Mouse (Mus musculus): ENCODE results near the gene Osm. TPM values are rescaled to one million over a fixed set of nuclear protein-coding genes. Genes with fewer than 3 reads are reported as not detected.

Gene Osm
- total RNA-seq, 1 experiment from 2014 or later, result 95.2 TPM

GRCm38 (mm10) chr11:4261969-4262368 lies 25.7 kb downstream of the Osm start:
- ATAC-seq (ENCODE audit: extremely low read depth, insufficient number of reproducible peaks, low FRiP score, poor library complexity, severe bottlenecking), result no peak

GRCm38 (mm10) chr11:4262847-4263246 lies 26.6 kb downstream of the Osm start:
- no peak for ATAC-seq (ENCODE audit: extremely low read depth, insufficient number of reproducible peaks, low FRiP score, poor library complexity, severe bottlenecking)

GRCm38 (mm10) chr11:4263296-4263695 lies 27.1 kb downstream of the Osm start:
- no peak for ATAC-seq (ENCODE audit: extremely low read depth, insufficient number of reproducible peaks, low FRiP score, poor library complexity, severe bottlenecking)

- ATAC-seq (ENCODE audit: extremely low read depth, insufficient number of reproducible peaks, low FRiP score, poor library complexity, severe bottlenecking), result no peak
Observed at GRCm38 (mm10) chr11:4264066-4264465, 27.8 kb downstream of the Osm start.

- no peak for ATAC-seq (ENCODE audit: extremely low read depth, insufficient number of reproducible peaks, low FRiP score, poor library complexity, severe bottlenecking)
Observed at GRCm38 (mm10) chr11:4266271-4267201, 30.3 kb downstream of the Osm start.

GRCm38 (mm10) chr11:4267202-4267578 lies 31.0 kb downstream of the Osm start:
- no peak for ATAC-seq (ENCODE audit: extremely low read depth, insufficient number of reproducible peaks, low FRiP score, poor library complexity, severe bottlenecking)

GRCm38 (mm10) chr11:4268500-4268899 lies 32.3 kb downstream of the Osm start:
- ATAC-seq (ENCODE audit: extremely low read depth, insufficient number of reproducible peaks, low FRiP score, poor library complexity, severe bottlenecking), result no peak

GRCm38 (mm10) chr11:4270744-4271459 lies 34.7 kb downstream of the Osm start:
- ATAC-seq (ENCODE audit: extremely low read depth, insufficient number of reproducible peaks, low FRiP score, poor library complexity, severe bottlenecking), result no peak

GRCm38 (mm10) chr11:4271544-4271943 lies 35.3 kb downstream of the Osm start:
- no peak for ATAC-seq (ENCODE audit: extremely low read depth, insufficient number of reproducible peaks, low FRiP score, poor library complexity, severe bottlenecking)

- ATAC-seq (ENCODE audit: extremely low read depth, insufficient number of reproducible peaks, low FRiP score, poor library complexity, severe bottlenecking), result no peak
Observed at GRCm38 (mm10) chr11:4276411-4276861, 40.2 kb downstream of the Osm start.

- no peak for ATAC-seq (ENCODE audit: extremely low read depth, insufficient number of reproducible peaks, low FRiP score, poor library complexity, severe bottlenecking)
Observed at GRCm38 (mm10) chr11:4279909-4280308, 43.7 kb downstream of the Osm start.

GRCm38 (mm10) chr11:4281852-4282251 lies 45.6 kb downstream of the Osm start:
- no peak for ATAC-seq (ENCODE audit: extremely low read depth, insufficient number of reproducible peaks, low FRiP score, poor library complexity, severe bottlenecking)

GRCm38 (mm10) chr11:4283627-4284026 lies 47.4 kb downstream of the Osm start:
- no peak for ATAC-seq (ENCODE audit: extremely low read depth, insufficient number of reproducible peaks, low FRiP score, poor library complexity, severe bottlenecking)

GRCm38 (mm10) chr11:4289280-4289679 lies 53.1 kb downstream of the Osm start:
- ATAC-seq (ENCODE audit: extremely low read depth, insufficient number of reproducible peaks, low FRiP score, poor library complexity, severe bottlenecking), result peak; percentile 42

Other genes starting within 250 kb of the Osm start
- gene Sec14l4, start 205.0 kb upstream of the Osm start, total RNA-seq (2017), result not detected in 2 replicates
- gene Sec14l3, start 171.6 kb upstream of the Osm start, total RNA-seq (2017), result not detected in 2 replicates
- gene Mtfp1, start 141.0 kb upstream of the Osm start, total RNA-seq (2017), result 1.8 TPM in 1 of 2 replicates, not detected in the other
- gene Sec14l2, start 113.0 kb upstream of the Osm start, total RNA-seq (2017), result 0.47 TPM in 1 of 2 replicates, not detected in the other
- gene Rnf215, start 101.2 kb upstream of the Osm start, total RNA-seq (2017), result 32.2 and 39.6 TPM in 2 replicates
- gene Ccdc157, start 76.1 kb upstream of the Osm start, total RNA-seq (2017), result 3.6 and 5.0 TPM in 2 replicates
- gene Sf3a1, start 76.1 kb upstream of the Osm start, total RNA-seq (2017), result 26.0 and 26.3 TPM in 2 replicates
- gene Tbc1d10a, start 49.6 kb upstream of the Osm start, total RNA-seq (2017), result 23.5 and 24.8 TPM in 2 replicates
- 1.7 and 2.2 TPM in 2 replicates for gene Castor1, start 18.2 kb upstream of the Osm start, total RNA-seq (2017)
- 0.12 TPM in 1 of 2 replicates, not detected in the other for gene Lif, start 21.1 kb downstream of the Osm start, total RNA-seq (2017)
- 0.58 TPM in 1 of 2 replicates, not detected in the other for gene Hormad2, start 204.7 kb downstream of the Osm start, total RNA-seq (2017)